Mouse (Mus musculus): ENCODE measurements around the gene Slc25a30. TPM values are rescaled to one million over a fixed set of nuclear protein-coding genes. Genes with fewer than 3 reads are reported as not detected.

Gene Slc25a30
- total and polyA plus RNA-seq, 3 experiments: 9.6 to 18.2 (median 17.0) TPM

GRCm38 (mm10) chr14:75771101-75771501 lies 15.7 kb downstream of the Slc25a30 start:
- H3K4me1 ChIP-seq (ENCODE audit: control insufficient read depth in 1 of 2, insufficient read depth in 2 of 2): no peaks in the 10 kb centered on the region
- no peak for DNase-seq (ENCODE audit: extremely low read depth)
- no peaks in the 10 kb centered on the region for H3K27me3 ChIP-seq (replicated peaks)
- TF ChIP-seq UBTF (IDR thresholded peaks at IDR 0.05; ENCODE audit: low read depth, low read length) (no peak), ZNF384 (IDR thresholded peaks at IDR 0.05; ENCODE audit: low read depth, low read length) (peak; percentile 61), CTCF (conservative IDR thresholded peaks at IDR 0.05 in 1 of 2, IDR thresholded peaks at IDR 0.05 in 1 of 2; ENCODE audit: low read depth in 2 of 2, low read length in 2 of 2) (peak in 1 of 2 experiments; percentile 18; a peak in 2 of 4 replicates)
- H3K4me3 ChIP-seq (replicated peaks in 1 of 3; ENCODE audit: low read depth in 2 of 3, low read length in 2 of 3, poor library complexity in 1 of 3): no peak overlapping the region
- no peaks in the 10 kb centered on the region for H3K9me3 ChIP-seq (replicated peaks; ENCODE audit: low read length)
- peaks cover 31 to 88% of the 10 kb centered on the region in 2 experiments for H3K36me3 ChIP-seq (replicated peaks in 1 of 2; ENCODE audit: control insufficient read depth in 1 of 2, insufficient read depth in 1 of 2, low read length in 1 of 2)
- H3K27ac ChIP-seq (ENCODE audit: insufficient read depth, low read depth): no peak overlapping the region
- H3K4me2 ChIP-seq (ENCODE audit: insufficient read depth, low read depth, poor library complexity, severe bottlenecking): no peak overlapping the region
- dilution Hi-C loops (cut with MboI; ENCODE audit: extremely low pct_ligation_motif_present, extremely low pct_unique_long_range_greater_than_20kb, low sequenced_read_pairs) (no loop called here), in situ Hi-C loops (cut with MboI; ENCODE audit: low pct_ligation_motif_present, low pct_unique_long_range_greater_than_20kb, low sequenced_read_pairs) (no loop called here)
- no peak overlapping the region for H3K9ac ChIP-seq (ENCODE audit: insufficient read depth, low read depth)
- H3K79me2 ChIP-seq (replicated peaks; ENCODE audit: control insufficient read depth, extremely low read depth, insufficient read depth, poor library complexity, severe bottlenecking): no peaks in the 10 kb centered on the region

GRCm38 (mm10) chr14:75769334-75769733 lies 17.5 kb downstream of the Slc25a30 start:
- Histone ChIP-seq H3K9ac (ENCODE audit: insufficient read depth, low read depth) (no peak overlapping the region), H3K4me3 (replicated peaks in 1 of 3; ENCODE audit: low read depth in 2 of 3, low read length in 2 of 3, poor library complexity in 1 of 3) (no peak overlapping the region), H3K79me2 (replicated peaks; ENCODE audit: control insufficient read depth, extremely low read depth, insufficient read depth, poor library complexity, severe bottlenecking) (no peaks in the 10 kb centered on the region), H3K36me3 (replicated peaks in 1 of 2; ENCODE audit: control insufficient read depth in 1 of 2, insufficient read depth in 1 of 2, low read length in 1 of 2) (peaks cover 36 to 86% of the 10 kb centered on the region in 2 experiments), H3K4me2 (ENCODE audit: insufficient read depth, low read depth, poor library complexity, severe bottlenecking) (no peak overlapping the region), H3K27me3 (replicated peaks) (no peaks in the 10 kb centered on the region), H3K4me1 (ENCODE audit: control insufficient read depth in 1 of 2, insufficient read depth in 2 of 2) (no peaks in the 10 kb centered on the region), H3K9me3 (replicated peaks; ENCODE audit: low read length) (no peaks in the 10 kb centered on the region), H3K27ac (ENCODE audit: insufficient read depth, low read depth) (no peak overlapping the region)
- in situ Hi-C loops (cut with MboI; ENCODE audit: low pct_ligation_motif_present, low pct_unique_long_range_greater_than_20kb, low sequenced_read_pairs): no loop called here
- no peak for TF ChIP-seq ZMIZ1 (IDR thresholded peaks at IDR 0.05; ENCODE audit: low read depth, low read length)
- no peak for TF ChIP-seq KAT2A (IDR thresholded peaks at IDR 0.05; ENCODE audit: insufficient replicate concordance, low read length)
- no peak for TF ChIP-seq ELF1 (IDR thresholded peaks at IDR 0.05; ENCODE audit: low read depth, low read length)
- no peak for TF ChIP-seq ETS1 (conservative IDR thresholded peaks at IDR 0.05; ENCODE audit: low read depth, low read length)
- no peak for TF ChIP-seq PAX5 (IDR thresholded peaks at IDR 0.05; ENCODE audit: low read length)
- no peak for TF ChIP-seq NELFE (IDR thresholded peaks at IDR 0.05; ENCODE audit: low read depth, low read length)
- TF ChIP-seq ZKSCAN1 (IDR thresholded peaks at IDR 0.05; ENCODE audit: borderline replicate concordance, low read depth, low read length): no peak
- TF ChIP-seq JUN (IDR thresholded peaks at IDR 0.05; ENCODE audit: insufficient read depth, low read depth, low read length): no peak
- no peak for TF ChIP-seq HCFC1 (IDR thresholded peaks at IDR 0.05; ENCODE audit: low read depth, low read length)
- TF ChIP-seq POLR2AphosphoS2 (IDR thresholded peaks at IDR 0.05; ENCODE audit: low read depth, low read length): no peak
- no peak for TF ChIP-seq SMC3 (IDR thresholded peaks at IDR 0.05; ENCODE audit: low read depth, low read length)
- TF ChIP-seq USF1 (IDR thresholded peaks at IDR 0.05; ENCODE audit: low read depth, low read length): no peak
- TF ChIP-seq EP300 (IDR thresholded peaks at IDR 0.05; ENCODE audit: low read length): no peak
- TF ChIP-seq CHD2 (IDR thresholded peaks at IDR 0.05; ENCODE audit: low read length): no peak
- TF ChIP-seq ZC3H11A (IDR thresholded peaks at IDR 0.05; ENCODE audit: low read depth, low read length): no peak
- no peak for TF ChIP-seq NRF1 (IDR thresholded peaks at IDR 0.05; ENCODE audit: low read depth, low read length)
- no peak for DNase-seq (ENCODE audit: extremely low read depth)
- dilution Hi-C loops (cut with MboI; ENCODE audit: extremely low pct_ligation_motif_present, extremely low pct_unique_long_range_greater_than_20kb, low sequenced_read_pairs): no loop called here
